Mouse (Mus musculus): ENCODE data around the gene Myadm. TPM values are rescaled to one million over a fixed set of nuclear protein-coding genes. Genes with fewer than 3 reads are reported as not detected.
A peak's percentile ranks its signal among the peaks of the same experiment; 100 is the strongest.

Gene Myadm
- polyA plus RNA-seq, 1 experiment from 2014 or later: 221 TPM

DNA sequence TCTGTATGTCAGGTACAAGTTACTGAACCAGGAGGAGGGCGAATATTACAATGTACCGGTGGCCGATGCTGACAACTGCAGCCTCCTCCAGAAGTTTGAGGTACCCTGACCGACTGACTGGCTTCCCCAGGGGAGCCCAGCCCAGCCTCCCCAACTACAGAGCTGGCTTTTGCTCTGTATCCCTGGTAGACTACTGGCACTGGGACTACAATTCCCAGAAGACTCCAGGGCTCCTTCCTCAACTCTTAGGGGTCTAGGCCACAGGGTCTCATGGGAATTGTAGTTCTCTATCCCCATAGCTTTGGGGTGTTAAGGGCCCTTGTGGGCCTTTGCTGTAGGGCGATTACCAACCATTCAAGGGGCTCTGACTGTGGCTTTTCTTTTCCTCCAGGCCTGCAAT is 25.2 kb downstream of the Myadm start:
- no peaks in the 10 kb centered on the region for H3K27me3 ChIP-seq (ENCODE audit: control insufficient read depth, insufficient read depth, low read length)
- H3K9ac ChIP-seq (ENCODE audit: low read depth, low read length): no peak overlapping the region
- no peaks in the 10 kb centered on the region; the same call in 1 of the 2 replicates for H3K4me1 ChIP-seq (ENCODE audit: control insufficient read depth, insufficient read depth, low read length)
- H3K9me3 ChIP-seq (replicated peaks; ENCODE audit: control insufficient read depth, low read length): peaks cover 4% of the 10 kb centered on the region; the same call in 1 of the 2 replicates
- 57% methylated on average over 5 of the region's 5 CpGs for WGBS (ENCODE audit: insufficient replicate concordance)
- H3K27ac ChIP-seq (ENCODE audit: low read depth, low read length): no peak overlapping the region
- H3K4me3 ChIP-seq (ENCODE audit: low read depth, low read length): no peak overlapping the region
- no peak overlapping the region for H3K4me2 ChIP-seq
- no peak for ATAC-seq (replicated peaks; ENCODE audit: insufficient number of reproducible peaks, low FRiP score, low TSS enrichment)
- no peaks in the 10 kb centered on the region for H3K36me3 ChIP-seq (ENCODE audit: control insufficient read depth, insufficient read depth, low read length)

DNA sequence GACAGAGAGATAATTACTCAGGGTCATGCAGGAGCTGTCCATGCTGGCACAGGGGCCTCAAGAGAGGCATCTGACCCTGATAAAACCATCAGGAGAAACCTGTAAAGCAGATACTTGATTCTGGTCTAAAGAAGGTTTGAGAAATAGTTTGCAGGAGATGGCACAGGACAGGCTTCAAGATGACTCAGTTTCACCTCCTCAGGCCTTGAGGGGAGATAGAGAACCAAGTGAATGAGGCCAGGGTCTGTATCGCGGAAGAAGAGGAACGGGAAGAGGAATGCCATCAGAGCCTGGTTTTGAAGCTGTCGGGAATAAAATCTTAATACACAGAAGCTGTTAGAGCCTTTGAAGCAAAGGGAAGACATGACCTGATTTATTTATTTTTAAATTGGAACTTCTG is 28.8 kb downstream of the Myadm start:
- no peak overlapping the region for H3K9ac ChIP-seq (ENCODE audit: low read depth, low read length)
- H3K4me1 ChIP-seq (ENCODE audit: control insufficient read depth, insufficient read depth, low read length): no peaks in the 10 kb centered on the region; the same call in 1 of the 2 replicates
- no peak overlapping the region for H3K27ac ChIP-seq (ENCODE audit: low read depth, low read length)
- H3K4me3 ChIP-seq (ENCODE audit: low read depth, low read length): no peak overlapping the region
- no peak overlapping the region for H3K4me2 ChIP-seq
- WGBS (ENCODE audit: insufficient replicate concordance): 40% methylated on average over 4 of the region's 4 CpGs
- no peaks in the 10 kb centered on the region for H3K9me3 ChIP-seq (replicated peaks; ENCODE audit: control insufficient read depth, low read length)
- no peak for ATAC-seq (replicated peaks; ENCODE audit: insufficient number of reproducible peaks, low FRiP score, low TSS enrichment)
- H3K36me3 ChIP-seq (ENCODE audit: control insufficient read depth, insufficient read depth, low read length): no peaks in the 10 kb centered on the region
- H3K27me3 ChIP-seq (ENCODE audit: control insufficient read depth, insufficient read depth, low read length): no peaks in the 10 kb centered on the region

DNA sequence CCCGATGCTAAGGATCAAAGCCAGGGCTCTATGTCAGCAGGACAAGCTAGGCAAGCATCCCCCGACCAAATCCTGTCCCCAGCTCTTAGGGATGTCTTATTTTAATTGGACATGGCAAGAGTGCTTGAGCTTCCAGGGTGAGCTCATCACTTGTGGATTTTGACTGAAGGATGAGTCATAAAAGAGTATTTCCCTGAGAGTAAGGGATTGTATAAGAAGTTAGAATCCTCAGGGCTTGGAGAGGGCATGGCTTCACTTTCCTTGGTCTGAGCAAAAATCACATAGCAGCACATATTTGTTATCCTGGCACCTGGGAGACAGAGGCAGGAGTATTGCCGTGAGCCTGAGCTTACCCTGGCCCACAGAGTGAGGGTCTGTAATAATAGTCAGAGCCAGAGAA is 32.0 kb downstream of the Myadm start:
- Histone ChIP-seq H3K4me3 (ENCODE audit: low read depth, low read length) (no peak overlapping the region), H3K4me2 (no peak overlapping the region), H3K27ac (ENCODE audit: low read depth, low read length) (no peak overlapping the region), H3K36me3 (ENCODE audit: control insufficient read depth, insufficient read depth, low read length) (no peaks in the 10 kb centered on the region), H3K9me3 (replicated peaks; ENCODE audit: control insufficient read depth, low read length) (no peaks in the 10 kb centered on the region), H3K9ac (ENCODE audit: low read depth, low read length) (no peak overlapping the region), H3K4me1 (ENCODE audit: control insufficient read depth, insufficient read depth, low read length) (no peaks in the 10 kb centered on the region; the same call in 1 of the 2 replicates), H3K27me3 (ENCODE audit: control insufficient read depth, insufficient read depth, low read length) (no peaks in the 10 kb centered on the region)
- ATAC-seq (replicated peaks; ENCODE audit: insufficient number of reproducible peaks, low FRiP score, low TSS enrichment): no peak
- 58% methylated on average over 3 of the region's 3 CpGs for WGBS (ENCODE audit: insufficient replicate concordance)

DNA sequence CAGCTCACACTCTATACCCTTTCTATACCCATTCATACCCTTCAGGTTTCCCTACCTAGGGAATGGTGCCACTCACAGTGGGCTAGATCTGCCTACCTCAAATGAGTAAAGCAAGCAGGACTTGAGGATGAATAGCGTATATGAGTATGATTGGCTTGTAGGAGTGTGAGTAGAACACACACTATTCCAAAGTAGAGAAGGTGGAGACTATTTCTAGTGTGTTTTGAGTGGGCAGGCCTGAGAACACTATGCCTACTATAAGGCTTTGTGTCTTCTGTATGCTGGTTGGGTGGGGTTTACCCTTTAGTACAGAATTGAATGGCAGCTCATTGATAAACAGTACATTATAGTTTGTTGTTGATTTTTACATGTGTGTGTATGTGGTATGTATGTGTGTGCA is 34.9 kb downstream of the Myadm start:
- ATAC-seq (replicated peaks; ENCODE audit: insufficient number of reproducible peaks, low FRiP score, low TSS enrichment): no peak
- Histone ChIP-seq H3K4me1 (ENCODE audit: control insufficient read depth, insufficient read depth, low read length) (no peaks in the 10 kb centered on the region), H3K4me3 (ENCODE audit: low read depth, low read length) (no peak overlapping the region), H3K9ac (ENCODE audit: low read depth, low read length) (no peak overlapping the region), H3K36me3 (ENCODE audit: control insufficient read depth, insufficient read depth, low read length) (no peaks in the 10 kb centered on the region), H3K27me3 (ENCODE audit: control insufficient read depth, insufficient read depth, low read length) (no peaks in the 10 kb centered on the region), H3K9me3 (replicated peaks; ENCODE audit: control insufficient read depth, low read length) (no peaks in the 10 kb centered on the region), H3K27ac (ENCODE audit: low read depth, low read length) (no peak overlapping the region), H3K4me2 (no peak overlapping the region)
- WGBS (ENCODE audit: insufficient replicate concordance): 69% methylated on average over 1 of the region's 1 CpGs

DNA sequence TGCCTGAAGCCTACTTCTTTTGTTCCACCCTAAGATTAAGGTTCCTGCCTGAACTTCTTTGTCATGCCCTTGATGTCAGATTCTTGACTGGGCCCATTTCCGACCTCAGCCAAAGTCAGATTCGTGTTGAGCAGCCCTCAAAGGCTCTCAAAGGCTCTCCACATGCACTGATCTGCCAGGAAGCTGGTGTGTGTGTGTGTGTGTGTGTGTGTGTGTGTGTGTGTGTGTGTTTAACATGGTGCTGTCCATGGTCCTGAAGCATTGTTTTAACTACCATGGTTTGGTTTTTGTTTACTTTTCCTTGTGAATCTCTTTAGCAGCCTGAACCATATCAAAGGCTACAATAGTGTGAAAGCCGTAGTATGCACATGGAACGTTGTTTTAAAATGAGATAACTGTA is 39.1 kb downstream of the Myadm start:
- 52% methylated on average over 4 of the region's 4 CpGs for WGBS (ENCODE audit: insufficient replicate concordance)
- Histone ChIP-seq H3K4me2 (no peak overlapping the region), H3K4me1 (ENCODE audit: control insufficient read depth, insufficient read depth, low read length) (0 out of 2 replicates have a peak, but pooled peaks cover 3% of the 10 kb centered on the region), H3K9me3 (replicated peaks; ENCODE audit: control insufficient read depth, low read length) (no peaks in the 10 kb centered on the region), H3K9ac (ENCODE audit: low read depth, low read length) (no peak overlapping the region), H3K27ac (ENCODE audit: low read depth, low read length) (no peak overlapping the region), H3K36me3 (ENCODE audit: control insufficient read depth, insufficient read depth, low read length) (no peaks in the 10 kb centered on the region), H3K27me3 (ENCODE audit: control insufficient read depth, insufficient read depth, low read length) (peaks cover 27% of the 10 kb centered on the region), H3K4me3 (ENCODE audit: low read depth, low read length) (no peak overlapping the region)
- no peak for ATAC-seq (replicated peaks; ENCODE audit: insufficient number of reproducible peaks, low FRiP score, low TSS enrichment)

DNA sequence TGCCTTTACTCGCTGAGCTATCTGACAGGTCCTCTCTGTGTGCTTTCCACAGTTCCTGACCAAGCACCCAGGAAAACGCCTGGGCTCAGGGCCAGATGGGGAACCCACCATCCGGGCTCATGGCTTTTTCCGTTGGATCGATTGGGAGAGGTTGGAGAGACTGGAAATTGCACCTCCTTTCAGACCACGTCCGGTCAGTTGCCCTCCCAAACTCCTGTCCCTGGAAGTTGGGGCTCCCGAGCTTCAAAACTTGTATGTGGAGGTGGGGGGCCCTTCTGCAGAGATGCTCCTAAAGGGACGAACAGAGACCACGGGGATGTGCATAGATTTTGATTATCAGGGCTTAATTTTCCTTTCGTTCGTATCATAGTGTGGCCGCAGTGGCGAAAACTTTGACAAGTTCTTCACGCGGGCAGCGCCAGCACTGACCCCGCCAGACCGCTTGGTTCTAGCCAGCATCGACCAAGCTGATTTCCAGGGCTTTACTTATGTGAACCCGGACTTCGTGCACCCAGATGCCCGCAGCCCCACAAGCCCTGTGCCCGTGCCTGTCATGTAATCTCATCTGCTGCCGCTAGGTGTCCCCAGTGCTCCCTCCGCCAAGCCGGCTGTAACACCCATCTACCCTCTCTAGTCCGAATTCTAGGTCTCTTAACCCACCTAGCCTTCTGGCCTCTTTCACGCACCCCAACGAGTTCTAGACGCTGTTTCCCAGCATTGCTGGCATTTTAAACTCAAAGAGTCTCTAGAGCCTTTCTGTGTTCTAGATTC is 41.1 kb downstream of the Myadm start:
- Histone ChIP-seq H3K9me3 (replicated peaks; ENCODE audit: control insufficient read depth, low read length) (no peaks in the 10 kb centered on the region), H3K9ac (ENCODE audit: low read depth, low read length) (no peak overlapping the region), H3K4me2 (peak overlapping the region; percentile 20), H3K4me1 (ENCODE audit: control insufficient read depth, insufficient read depth, low read length) (0 out of 2 replicates have a peak, but pooled peaks cover 3% of the 10 kb centered on the region), H3K27me3 (ENCODE audit: control insufficient read depth, insufficient read depth, low read length) (peaks cover 42% of the 10 kb centered on the region), H3K27ac (ENCODE audit: low read depth, low read length) (no peak overlapping the region), H3K4me3 (ENCODE audit: low read depth, low read length) (no peak overlapping the region), H3K36me3 (ENCODE audit: control insufficient read depth, insufficient read depth, low read length) (no peaks in the 10 kb centered on the region)
- WGBS (ENCODE audit: insufficient replicate concordance): 16% methylated on average over 31 of the region's 31 CpGs
- no peak for ATAC-seq (replicated peaks; ENCODE audit: insufficient number of reproducible peaks, low FRiP score, low TSS enrichment)

DNA sequence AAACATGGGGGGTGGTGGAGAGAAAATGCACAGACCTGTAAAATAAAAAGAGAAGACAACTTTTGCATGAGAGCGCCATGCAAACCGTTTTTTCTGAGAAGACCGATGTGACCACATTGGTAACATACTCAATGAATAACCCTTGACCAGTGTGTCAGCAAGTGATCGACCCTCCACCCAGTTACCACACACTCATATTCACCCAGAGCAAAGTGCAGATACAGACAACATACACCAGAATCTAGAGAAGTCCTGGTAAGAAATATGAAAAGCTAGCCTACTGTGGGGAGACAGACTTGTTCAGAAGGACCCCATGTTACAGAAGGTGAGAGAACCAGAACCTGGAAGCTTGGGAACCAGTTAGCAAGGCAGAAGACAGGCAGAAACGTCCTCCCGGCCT is 42.3 kb downstream of the Myadm start:
- Histone ChIP-seq H3K27me3 (ENCODE audit: control insufficient read depth, insufficient read depth, low read length) (peaks cover 44% of the 10 kb centered on the region), H3K9ac (ENCODE audit: low read depth, low read length) (no peak overlapping the region), H3K4me3 (ENCODE audit: low read depth, low read length) (peak overlapping the region; percentile 58; the same call in 1 of the 2 replicates), H3K36me3 (ENCODE audit: control insufficient read depth, insufficient read depth, low read length) (no peaks in the 10 kb centered on the region), H3K9me3 (replicated peaks; ENCODE audit: control insufficient read depth, low read length) (no peaks in the 10 kb centered on the region), H3K4me1 (ENCODE audit: control insufficient read depth, insufficient read depth, low read length) (0 out of 2 replicates have a peak, but pooled peaks cover 3% of the 10 kb centered on the region), H3K27ac (ENCODE audit: low read depth, low read length) (no peak overlapping the region), H3K4me2 (peak overlapping the region; percentile 73)
- ATAC-seq (replicated peaks; ENCODE audit: insufficient number of reproducible peaks, low FRiP score, low TSS enrichment): no peak
- 53% methylated on average over 6 of the region's 6 CpGs for WGBS (ENCODE audit: insufficient replicate concordance)

DNA sequence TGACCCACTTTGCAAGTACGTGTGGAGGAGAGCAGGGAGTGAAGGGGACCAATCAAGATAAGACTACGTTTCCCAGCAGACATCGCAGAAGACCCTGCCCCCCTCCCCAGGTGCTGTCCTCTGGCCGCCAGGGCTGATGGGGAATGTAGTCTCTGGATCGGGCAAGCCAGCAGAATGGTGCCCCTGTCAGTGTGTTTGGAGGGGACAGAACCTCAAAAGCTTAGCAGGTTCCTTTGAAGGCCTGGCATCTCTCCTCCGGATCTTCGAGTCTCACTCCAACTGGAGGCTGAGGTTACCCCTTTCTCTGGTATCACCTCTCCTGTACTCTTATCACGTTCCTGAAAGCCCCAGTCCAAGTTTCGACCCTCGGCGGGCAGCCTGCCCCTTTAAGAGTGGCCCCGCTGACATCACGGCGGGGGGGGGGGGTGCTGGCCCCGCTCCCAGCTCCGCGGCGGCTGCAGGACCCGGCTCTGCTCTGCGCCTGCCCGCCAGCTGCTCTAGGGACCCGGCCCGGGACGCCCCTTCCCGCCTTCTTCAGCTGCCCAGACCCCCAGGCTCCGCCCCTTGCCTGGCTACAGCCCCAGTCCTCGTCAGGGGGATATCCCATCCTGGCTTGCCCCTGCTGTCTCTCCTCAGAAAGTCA is 42.8 kb downstream of the Myadm start:
- H3K9me3 ChIP-seq (replicated peaks; ENCODE audit: control insufficient read depth, low read length): no peaks in the 10 kb centered on the region
- peak overlapping the region; percentile 73 for H3K4me2 ChIP-seq
- 0 out of 2 replicates have a peak, but pooled peaks cover 3% of the 10 kb centered on the region for H3K4me1 ChIP-seq (ENCODE audit: control insufficient read depth, insufficient read depth, low read length)
- peaks cover 44% of the 10 kb centered on the region for H3K27me3 ChIP-seq (ENCODE audit: control insufficient read depth, insufficient read depth, low read length)
- ATAC-seq (replicated peaks; ENCODE audit: insufficient number of reproducible peaks, low FRiP score, low TSS enrichment): peak; percentile 79
- H3K36me3 ChIP-seq (ENCODE audit: control insufficient read depth, insufficient read depth, low read length): no peaks in the 10 kb centered on the region
- H3K4me3 ChIP-seq (ENCODE audit: low read depth, low read length): peak overlapping the region; percentile 58
- H3K27ac ChIP-seq (ENCODE audit: low read depth, low read length): no peak overlapping the region
- under 1% methylated on average over 23 of the region's 27 CpGs for WGBS (ENCODE audit: insufficient replicate concordance)
- H3K9ac ChIP-seq (ENCODE audit: low read depth, low read length): no peak overlapping the region

Data from heart, embryonic 11.5 days (tissue).